In the genomic region with DNA sequence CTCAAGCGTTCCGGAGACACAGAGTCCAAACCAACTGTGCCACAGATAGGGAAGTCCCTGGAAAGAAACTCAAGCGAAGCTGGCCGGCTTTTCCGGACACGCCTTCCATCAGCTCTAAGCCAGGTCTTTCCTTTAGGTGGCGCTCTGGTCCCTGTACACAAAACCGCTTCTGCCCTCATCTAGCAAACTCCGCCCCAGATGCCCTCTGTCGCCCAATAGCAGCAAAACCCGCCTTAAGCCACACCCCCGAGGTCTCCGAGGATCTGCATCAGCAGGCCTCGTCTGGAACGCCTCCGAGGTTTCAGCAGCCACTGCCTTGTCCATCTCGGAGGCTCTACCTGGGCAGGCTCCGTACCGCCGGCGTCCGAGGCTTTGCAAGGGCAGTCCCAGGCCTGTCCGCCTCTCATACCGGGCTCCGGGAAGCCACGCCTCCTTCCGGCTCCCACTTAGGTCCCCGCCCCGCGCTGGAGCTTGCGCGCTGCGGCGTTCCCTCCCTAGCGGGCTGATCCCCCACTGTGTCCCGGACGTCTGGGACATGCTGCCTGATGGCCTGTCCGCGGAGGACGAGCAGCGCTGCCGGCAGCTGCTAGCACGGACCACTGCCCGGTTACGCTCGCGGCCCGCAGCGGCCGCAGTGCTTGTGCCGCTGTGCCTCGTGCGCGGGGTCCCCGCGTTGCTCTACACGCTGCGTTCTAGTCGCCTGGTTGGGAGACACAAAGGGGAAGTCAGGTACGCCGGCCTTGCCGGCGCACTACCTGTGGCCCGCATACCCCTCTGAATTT, we compare ENCODE assay signal across 8 mouse cellular contexts. TPM values are rescaled to one million over a fixed set of nuclear protein-coding genes. Genes with fewer than 3 reads are reported as not detected.
DNase-seq lines count a peak whose midpoint lies in the region; ATAC-seq and TF ChIP-seq lines count a peak whose summit lies in the region.

TSS of gene Nudt8 (plus strand) at position 462 of the 782 bp plus-strand sequence.
TSS of gene Gm49405 (plus strand) at position 508 of the 782 bp plus-strand sequence.

- no peaks in the 10 kb centered on the region for H3K36me3 ChIP-seq in hindbrain, postnatal 0 days (ENCODE audit: insufficient read depth, low read length)

- H3K27me3 ChIP-seq in hindbrain, postnatal 0 days (ENCODE audit: insufficient read depth, low read length), result no peaks in the 10 kb centered on the region

- peak within 1 kb of the TSS; percentile 67 for H3K4me2 ChIP-seq in hindbrain, postnatal 0 days (ENCODE audit: low read depth, low read length)

- WGBS in hindbrain, postnatal 0 days, result under 1% methylated on average over 64 of the region's 64 CpGs

- H3K4me3 ChIP-seq in gastrocnemius, adult 2 months, result peak within 1 kb of the TSS; percentile 78
- H3K4me3 ChIP-seq in hindbrain, postnatal 0 days (ENCODE audit: low read length), result peak within 1 kb of the TSS; percentile 52
- peak within 1 kb of the TSS; percentile 66 for H3K4me3 ChIP-seq in left cerebral cortex, adult 2 months

- H3K27ac ChIP-seq in gastrocnemius, adult 2 months, result peak within 1 kb of the TSS; percentile 94
- peak within 1 kb of the TSS; percentile 85 for H3K27ac ChIP-seq in hindbrain, postnatal 0 days
- peak within 1 kb of the TSS; percentile 96 for H3K27ac ChIP-seq in left cerebral cortex, adult 2 months

- H3K4me1 ChIP-seq in hindbrain, postnatal 0 days (ENCODE audit: insufficient read depth, low read length), result peaks cover 12% of the 10 kb centered on the region; the same call in 1 of the 2 replicates

- no peaks in the 10 kb centered on the region for H3K9me3 ChIP-seq in hindbrain, postnatal 0 days (ENCODE audit: low read length)

- TF ChIP-seq CTCF in gastrocnemius, adult 2 months (IDR thresholded peaks at IDR 0.05), result peak; percentile 81
- peak; percentile 84 for TF ChIP-seq CTCF in hindbrain, postnatal 0 days (IDR thresholded peaks at IDR 0.05; ENCODE audit: low read depth)
- peak; percentile 86 for TF ChIP-seq CTCF in left cerebral cortex, adult 2 months (IDR thresholded peaks at IDR 0.05)

- ATAC-seq in common myeloid progenitor, adult 5-6 weeks (replicated peaks; ENCODE audit: low read depth, poor library complexity, severe bottlenecking), result peak; percentile 91
- ATAC-seq in hindbrain, postnatal 0 days, result peak; percentile 92
- peak; percentile 91 for ATAC-seq in megakaryocyte, adult 5-6 weeks (ENCODE audit: poor library complexity, severe bottlenecking)

- peak; percentile 98 for DNase-seq in ZHBTc4 (ENCODE audit: low read depth, low spot score)
- DNase-seq in gastrocnemius, adult 2 months, result peak; percentile 96
- DNase-seq in hindbrain, postnatal 0 days (ENCODE audit: low spot score), result peak; percentile 98
- DNase-seq in left cerebral cortex, adult 2 months (ENCODE audit: extremely low spot score in 1 of 2, low spot score in 2 of 2), result peak; percentile 92
- DNase-seq in right cerebral cortex, adult 2 months (ENCODE audit: low spot score in 2 of 2), result peak; percentile 96 to 98
- peak; percentile 98 for DNase-seq in urinary bladder, postnatal 14 days (ENCODE audit: low spot score)

- peak within 1 kb of the TSS; percentile 66 for H3K9ac ChIP-seq in hindbrain, postnatal 0 days (replicated peaks; ENCODE audit: low read length)

- intact Hi-C loops in gastrocnemius, adult 2 months (cut with DNase I), result loop anchor here (1.0 kb wide), 1 partner anchor 12 kb away; the partner anchor contains the start of gene Ndufv1
- intact Hi-C loops in left cerebral cortex, adult 2 months (cut with DNase I), result loop anchor here (1.0 kb wide), 1 partner anchor 12 kb away; the partner anchor contains the start of gene Ndufv1

RNA-seq across cellular contexts. Expression of gene Nudt8, which starts in this region (rescaled TPM):
- 7.9 and 22.1 TPM in 2 replicates for total RNA-seq in common myeloid progenitor, adult 5-6 weeks (2017)
- total RNA-seq in gastrocnemius, adult 2 months (2021), result 10 to 100 TPM; 19.2 to 31.9 TPM
- 23.5 and 29.1 TPM in 2 replicates for total RNA-seq in hindbrain, postnatal 0 days (2014; rRNA removed)
- 25.9 and 26.0 TPM in 2 replicates for polyA plus RNA-seq in hindbrain, postnatal 0 days (2015; fragmentation: Nextera tagmentation; extraction: Ambion mirVana)
- 10 to 100 TPM in 1 of 2 experiments, 1 to 10 TPM in 1; 8.3 to 10.2 TPM for total RNA-seq in left cerebral cortex, adult 2 months (2021)
- total RNA-seq in megakaryocyte, adult 5-6 weeks (2015), result 8.6 and 13.4 TPM in 2 replicates
- 4.9 and 5.7 TPM in 2 replicates for total RNA-seq in megakaryocyte, adult 5-6 weeks (2017)

RNA-seq across cellular contexts. Expression of gene Gm49405, which starts in this region (rescaled TPM):
- 0.10 and 1.4 TPM in 2 replicates for total RNA-seq in common myeloid progenitor, adult 5-6 weeks (2017)
- total RNA-seq in gastrocnemius, adult 2 months (2021), result under 1 TPM; 0.33 to 0.56 TPM
- 2.5 and 3.5 TPM in 2 replicates for total RNA-seq in hindbrain, postnatal 0 days (2014; rRNA removed)
- polyA plus RNA-seq in hindbrain, postnatal 0 days (2015; fragmentation: Nextera tagmentation; extraction: Ambion mirVana), result 2.1 and 2.2 TPM in 2 replicates
- total RNA-seq in left cerebral cortex, adult 2 months (2021), result 1 to 10 TPM; 1.8 TPM
- total RNA-seq in megakaryocyte, adult 5-6 weeks (2015), result 0.45 TPM in 1 of 2 replicates, not detected in the other
- total RNA-seq in megakaryocyte, adult 5-6 weeks (2017), result 0.28 and 1.2 TPM in 2 replicates

Comparison
In these comparisons a context has a peak if more than half of its experiments do, and no peak if none do; other contexts are left out.
1. Peak in every context shown above with its lines: DNase-seq, ATAC-seq, H3K4me3 ChIP-seq and H3K27ac ChIP-seq.